Mouse (Mus musculus) heart, postnatal 0 days (tissue): ENCODE measurements around the gene Gm20662. TPM values are rescaled to one million over a fixed set of nuclear protein-coding genes. Genes with fewer than 3 reads are reported as not detected.
A peak's percentile ranks its signal among the peaks of the same experiment; 100 is the strongest.

ENCODE experiments used
- ATAC-seq: fragments of 200-750 bp; cut with Nextera tagmentation; 2 replicates; pipeline ENCODE4 v1.8.0; 2017; ENCODE audit warnings: low read depth, moderate number of reproducible peaks, moderate library complexity; ENCODE audit not compliant: insufficient read depth
- DNase-seq: peaks from one replicate; pipeline ENCODE4 v3.0.0-alpha.2; 2016; ENCODE audit warnings: low spot score
- H3K27ac ChIP-seq: fragments of 300-500 bp; sonication (generic); 2 replicates; pipeline ENCODE4 v1.5.1; 2014; ENCODE audit warnings: low read depth, mild to moderate bottlenecking
- H3K27me3 ChIP-seq: fragments of 300-500 bp; sonication (generic); 2 replicates; pipeline ENCODE4 v1.6.1; 2014; ENCODE audit warnings: low read length, mixed read lengths; ENCODE audit not compliant: control insufficient read depth, insufficient read depth
- H3K36me3 ChIP-seq: fragments of 300-500 bp; sonication (generic); replicated peaks from 2 replicates; pipeline ENCODE4 v1.6.1; 2014; ENCODE audit warnings: low read length, mixed read lengths; ENCODE audit not compliant: control insufficient read depth, insufficient read depth
- H3K4me1 ChIP-seq: fragments of 300-500 bp; sonication (generic); 2 replicates; pipeline ENCODE4 v1.6.1; 2014; ENCODE audit warnings: antibody characterized with exemption; ENCODE audit not compliant: control insufficient read depth, insufficient read depth
- H3K4me2 ChIP-seq: fragments of 300-500 bp; sonication (generic); 2 replicates; pipeline ENCODE4 v1.6.1; 2014; ENCODE audit warnings: low read depth, mild to moderate bottlenecking, low read length, moderate library complexity
- H3K4me3 ChIP-seq: fragments of 300-500 bp; sonication (generic); 2 replicates; pipeline ENCODE4 v1.5.1; 2014; ENCODE audit warnings: low read depth, low read length
- H3K9ac ChIP-seq: fragments of 300-500 bp; sonication (generic); replicated peaks from 2 replicates; pipeline ENCODE4 v1.6.1; 2014; ENCODE audit warnings: low read depth, low read length, mixed read lengths
- H3K9me3 ChIP-seq: fragments of 300-500 bp; sonication (generic); replicated peaks from 2 replicates; pipeline ENCODE4 v1.6.1; 2016; ENCODE audit warnings: low read length; ENCODE audit not compliant: control insufficient read depth
- CTCF ChIP-seq: IDR thresholded peaks from 2 replicates; pipeline ENCODE4 v1.5.1; 2016; ENCODE audit warnings: antibody characterized with exemption, control low read depth, low read depth
- EP300 ChIP-seq: IDR thresholded peaks from 2 replicates; pipeline ENCODE4 v1.6.1; 2016; ENCODE audit warnings: antibody characterized with exemption, low read depth
- WGBS: fragments of 180-500 bp; shearing (Covaris S2); extraction: QIAGEN DNeasy Blood & Tissue Kit; methylation state at CpG from one replicate; pipeline ENCODE4 v1.1.7; 2014; 5-methylcytosine and 5-hydroxymethylcytosine counted together
- polyA plus RNA-seq: library from polyadenylated mRNA; unstranded; fragments of >200 nt; fragmentation: Nextera tagmentation; extraction: Ambion mirVana; gene quantifications from 2 replicates; pipeline ENCODE4 v1.2.1, GENCODE M21; 2015
- total RNA-seq: library from RNA; depleted of rRNA; stranded (reverse); fragments of >200 nt; gene quantifications from 2 replicates; pipeline ENCODE4 v1.2.3, GENCODE M21; 2014; ENCODE audit warnings: low replicate concordance

The Gm20662 gene
- total and polyA plus RNA-seq, 2 experiments from 2014 or later: 0.56 to 1.8 TPM

GRCm38 (mm10) chr9:107992197-107992596, 4.0 kb upstream of the Gm20662 start, which contains the start of gene Cdhr4:
TSS of gene Cdhr4 (plus strand) at chr9:107992497.
- Histone ChIP-seq H3K9ac (no peak within 1 kb of the TSS), H3K4me1 (no peaks in the 10 kb centered on the region), H3K4me2 (no peak within 1 kb of the TSS), H3K36me3 (no peaks in the 10 kb centered on the region), H3K4me3 (no peak within 1 kb of the TSS), H3K9me3 (no peaks in the 10 kb centered on the region), H3K27ac (no peak within 1 kb of the TSS), H3K27me3 (no peaks in the 10 kb centered on the region)
- ATAC-seq (no peak), DNase-seq (no peak)
- TF ChIP-seq EP300 (no peak), CTCF (no peak)
- WGBS: 64% methylated on average over 2 of the region's 2 CpGs

GRCm38 (mm10) chr9:107993013-107993412, 3.1 kb upstream of the Gm20662 start:
- H3K4me3 ChIP-seq: no peak overlapping the region
- H3K9ac ChIP-seq: no peak overlapping the region
- no peak for TF ChIP-seq EP300
- no peak overlapping the region for H3K27ac ChIP-seq
- WGBS: 89% methylated on average over 11 of the region's 11 CpGs
- H3K27me3 ChIP-seq: no peaks in the 10 kb centered on the region
- no peak for ATAC-seq
- H3K9me3 ChIP-seq: no peaks in the 10 kb centered on the region
- no peak for DNase-seq
- no peak overlapping the region for H3K4me2 ChIP-seq
- H3K4me1 ChIP-seq: no peaks in the 10 kb centered on the region
- H3K36me3 ChIP-seq: no peaks in the 10 kb centered on the region

GRCm38 (mm10) chr9:107994464-107994863, 1.7 kb upstream of the Gm20662 start:
- H3K4me1 ChIP-seq: no peaks in the 10 kb centered on the region
- H3K27ac ChIP-seq: peak overlapping the region; percentile 38; the same call in 1 of the 2 replicates
- TF ChIP-seq EP300 (no peak), CTCF (no peak)
- no peaks in the 10 kb centered on the region for H3K27me3 ChIP-seq
- H3K36me3 ChIP-seq: no peaks in the 10 kb centered on the region
- H3K9me3 ChIP-seq: no peaks in the 10 kb centered on the region
- H3K9ac ChIP-seq: no peak overlapping the region
- no peak overlapping the region for H3K4me2 ChIP-seq
- 27% methylated on average over 2 of the region's 2 CpGs for WGBS
- no peak for ATAC-seq
- no peak overlapping the region for H3K4me3 ChIP-seq
- no peak for DNase-seq

- TF ChIP-seq EP300: no peak
- TF ChIP-seq CTCF: no peak
- no peak overlapping the region for H3K4me3 ChIP-seq
- H3K36me3 ChIP-seq: no peaks in the 10 kb centered on the region
- no peak overlapping the region for H3K4me2 ChIP-seq
- H3K9me3 ChIP-seq: no peaks in the 10 kb centered on the region
- WGBS: 92% methylated on average over 21 of the region's 21 CpGs
- no peaks in the 10 kb centered on the region for H3K4me1 ChIP-seq
- no peak for DNase-seq
- no peak overlapping the region for H3K9ac ChIP-seq
- no peaks in the 10 kb centered on the region for H3K27me3 ChIP-seq
- ATAC-seq: no peak
- no peak overlapping the region for H3K27ac ChIP-seq
Measured at GRCm38 (mm10) chr9:107995513-107995912, 636 bp upstream of the Gm20662 start.

GRCm38 (mm10) chr9:108001922-108002770, 6.0 kb downstream of the Gm20662 start, which contains the start of gene Ip6k1:
TSS of gene Ip6k1 (plus strand) at chr9:108002501.
- TF ChIP-seq CTCF: no peak
- no peak for TF ChIP-seq EP300
- H3K4me2 ChIP-seq: peak within 1 kb of the TSS; percentile 81
- no peaks in the 10 kb centered on the region for H3K36me3 ChIP-seq
- peak within 1 kb of the TSS; percentile 95 for H3K27ac ChIP-seq
- ATAC-seq (peak; percentile 99), DNase-seq (peak; percentile 100)
- WGBS: under 1% methylated on average over 51 of the region's 51 CpGs
- H3K4me3 ChIP-seq: peak within 1 kb of the TSS; percentile 92
- H3K9me3 ChIP-seq: no peaks in the 10 kb centered on the region
- H3K9ac ChIP-seq: peak within 1 kb of the TSS; percentile 95
- peaks cover 20% of the 10 kb centered on the region for H3K4me1 ChIP-seq
- H3K27me3 ChIP-seq: no peaks in the 10 kb centered on the region
